Mouse (Mus musculus): ENCODE measurements around the gene Phb.
A peak's percentile ranks its signal among the peaks of the same experiment; 100 is the strongest.

Gene Phb

GRCm38 (mm10) chr11:95666529-95667149 is at the start of gene Phb:
Gene Phb, plus strand, starts transcription at chr11:95666957.
- DNase-seq, result peak; percentile 98

- no peak for DNase-seq
Observed at GRCm38 (mm10) chr11:95617785-95618465, 48.8 kb upstream of the Phb start.

GRCm38 (mm10) chr11:95619081-95619480 is 47.7 kb upstream of the Phb start:
- no peak for DNase-seq

- no peak for DNase-seq
Observed at GRCm38 (mm10) chr11:95619886-95620444, 46.8 kb upstream of the Phb start.

- peak; percentile 71 for DNase-seq
Observed at GRCm38 (mm10) chr11:95621010-95621409, 45.7 kb upstream of the Phb start.

- DNase-seq, result no peak
Observed at GRCm38 (mm10) chr11:95621541-95622130, 45.1 kb upstream of the Phb start.

- no peak for DNase-seq
Observed at GRCm38 (mm10) chr11:95622426-95622825, 44.3 kb upstream of the Phb start.

GRCm38 (mm10) chr11:95630558-95630957 is 36.2 kb upstream of the Phb start:
- DNase-seq, result no peak

GRCm38 (mm10) chr11:95631301-95631700 is 35.5 kb upstream of the Phb start:
- DNase-seq, result no peak

- DNase-seq, result no peak
Observed at GRCm38 (mm10) chr11:95632474-95632873, 34.3 kb upstream of the Phb start.

GRCm38 (mm10) chr11:95633512-95634000 is 33.2 kb upstream of the Phb start:
- DNase-seq, result peak; percentile 41

- DNase-seq, result no peak
Observed at GRCm38 (mm10) chr11:95635030-95635429, 31.7 kb upstream of the Phb start.

- no peak for DNase-seq
Observed at GRCm38 (mm10) chr11:95640751-95641150, 26.0 kb upstream of the Phb start.

GRCm38 (mm10) chr11:95642534-95643280 is 24.1 kb upstream of the Phb start:
- DNase-seq, result peak; percentile 30

- no peak for DNase-seq
Observed at GRCm38 (mm10) chr11:95643856-95644255, 22.9 kb upstream of the Phb start.

- no peak for DNase-seq
Observed at GRCm38 (mm10) chr11:95644381-95644780, 22.4 kb upstream of the Phb start.

GRCm38 (mm10) chr11:95645397-95646153 is 21.2 kb upstream of the Phb start:
- peak; percentile 34 for DNase-seq

- no peak for DNase-seq
Observed at GRCm38 (mm10) chr11:95646154-95646490, 20.6 kb upstream of the Phb start.

GRCm38 (mm10) chr11:95647791-95648190 is 19.0 kb upstream of the Phb start:
- peak; percentile 22 for DNase-seq

- DNase-seq, result peak; percentile 82
Observed at GRCm38 (mm10) chr11:95648827-95649226, 17.9 kb upstream of the Phb start.

GRCm38 (mm10) chr11:95649560-95649959 is 17.2 kb upstream of the Phb start:
- no peak for DNase-seq

- DNase-seq, result no peak
Observed at GRCm38 (mm10) chr11:95650001-95650400, 16.8 kb upstream of the Phb start.
